Mouse (Mus musculus) c-Kit-positive CD71-positive TER-119-positive erythroid progenitor cells, embryonic 14.5 days (primary cell): Measurements from ENCODE around the gene Cd1d1.
"Not testable (repeated sequence)": the region's sequence is repeated elsewhere in the genome, so short reads cannot be mapped to it uniquely, and the experiment has no call there.

Experiments
- DNase-seq: peaks from one replicate; pipeline ENCODE4 v3.0.0-alpha.2; 2013; ENCODE audit warnings: low spot score

Gene Cd1d1

GRCm38 (mm10) chr3:86999415-86999740 lies at the start of gene Cd1d1:
Gene Cd1d1 (minus strand): TSS chr3:86999441.
- no peak for DNase-seq

GRCm38 (mm10) chr3:87047801-87048200 lies 48.6 kb upstream of the Cd1d1 start:
- DNase-seq, result no peak

- DNase-seq, result no peak
Measured at GRCm38 (mm10) chr3:87041733-87042132, 42.5 kb upstream of the Cd1d1 start.

- no peak for DNase-seq
Measured at GRCm38 (mm10) chr3:87038500-87038899, 39.3 kb upstream of the Cd1d1 start.

GRCm38 (mm10) chr3:87034061-87034460 lies 34.8 kb upstream of the Cd1d1 start:
- DNase-seq, result no peak

GRCm38 (mm10) chr3:87033357-87033756 lies 34.1 kb upstream of the Cd1d1 start:
- DNase-seq, result peak; percentile 37

GRCm38 (mm10) chr3:87030855-87031254 lies 31.6 kb upstream of the Cd1d1 start:
- peak; percentile 28 for DNase-seq

- no peak for DNase-seq
Measured at GRCm38 (mm10) chr3:87017707-87018106, 18.5 kb upstream of the Cd1d1 start.

- DNase-seq, result no peak
Measured at GRCm38 (mm10) chr3:87017001-87017400, 17.8 kb upstream of the Cd1d1 start.

- no peak for DNase-seq
Measured at GRCm38 (mm10) chr3:87015931-87016330, 16.7 kb upstream of the Cd1d1 start.

GRCm38 (mm10) chr3:87012406-87012805 lies 13.2 kb upstream of the Cd1d1 start:
- DNase-seq, result not testable (repeated sequence)

GRCm38 (mm10) chr3:87008281-87008680 lies 9.0 kb upstream of the Cd1d1 start:
- DNase-seq, result not testable (repeated sequence)

- no peak for DNase-seq
Measured at GRCm38 (mm10) chr3:87000676-87001075, 1.4 kb upstream of the Cd1d1 start.

GRCm38 (mm10) chr3:87000051-87000450 lies 810 bp upstream of the Cd1d1 start:
- no peak for DNase-seq

GRCm38 (mm10) chr3:86998433-86999414 lies 517 bp downstream of the Cd1d1 start:
- DNase-seq, result peak; percentile 21

GRCm38 (mm10) chr3:86996111-86996510 lies 3.1 kb downstream of the Cd1d1 start:
- no peak for DNase-seq

GRCm38 (mm10) chr3:86995381-86995780 lies 3.9 kb downstream of the Cd1d1 start:
- no peak for DNase-seq

GRCm38 (mm10) chr3:86986969-86987368 lies 12.3 kb downstream of the Cd1d1 start:
- not testable (repeated sequence) for DNase-seq

GRCm38 (mm10) chr3:86986490-86986889 lies 12.8 kb downstream of the Cd1d1 start:
- DNase-seq, result no peak

GRCm38 (mm10) chr3:86983382-86983781 lies 15.9 kb downstream of the Cd1d1 start:
- DNase-seq, result no peak

GRCm38 (mm10) chr3:86976546-86976945 lies 22.7 kb downstream of the Cd1d1 start:
- peak; percentile 59 for DNase-seq

GRCm38 (mm10) chr3:86975150-86975549 lies 24.1 kb downstream of the Cd1d1 start:
- DNase-seq, result no peak

- DNase-seq, result no peak
Measured at GRCm38 (mm10) chr3:86962665-86963435, 36.4 kb downstream of the Cd1d1 start.
